In the genomic region with DNA sequence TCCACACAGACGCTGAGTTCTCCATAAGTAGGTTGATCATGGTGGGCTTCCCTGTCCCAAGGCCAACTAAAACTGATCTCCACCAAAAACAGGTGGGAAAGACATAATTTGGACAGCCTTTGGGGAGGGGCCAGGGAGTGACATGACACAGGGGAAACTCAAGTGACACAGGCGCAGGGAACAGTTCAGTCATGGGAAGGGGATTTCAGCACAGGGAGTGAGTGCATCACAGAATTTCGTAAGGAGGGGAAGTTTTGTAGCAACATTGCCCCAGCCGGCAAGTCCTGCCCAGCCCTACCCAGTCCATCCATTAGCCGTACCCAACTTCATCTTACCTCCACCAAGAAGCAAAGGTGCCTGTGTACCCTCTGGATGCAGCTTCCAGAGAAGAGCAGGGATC, we compare ENCODE assay signal across 24 mouse cellular contexts. TPM values are rescaled to one million over a fixed set of nuclear protein-coding genes. Genes with fewer than 3 reads are reported as not detected.
DNase-seq lines count a peak whose midpoint lies in the region; ATAC-seq and TF ChIP-seq lines count a peak whose summit lies in the region.
"Had no signal": no experiment of that assay in that cellular context is flagged by ENCODE, and none has a peak within 500 bp of the region (broad histone marks: within the 10 kb centered on the region; RNA-seq: fewer than 3 reads in every experiment).

No protein-coding gene starts in this region.

- H3K27me3 ChIP-seq in liver, embryonic 11.5 days (replicated peaks; ENCODE audit: control insufficient read depth, insufficient read depth, low read length) = no peaks in the 10 kb centered on the region
- H3K27me3 ChIP-seq in stomach, postnatal 0 days (ENCODE audit: control insufficient read depth, insufficient read depth, low read length) = no peaks in the 10 kb centered on the region
- no peaks in the 10 kb centered on the region for H3K27me3 ChIP-seq in forebrain, embryonic 16.5 days (replicated peaks; ENCODE audit: control insufficient read depth, insufficient read depth, low read length)
- H3K27me3 ChIP-seq: embryonic facial prominence, embryonic 12.5 days; forebrain, embryonic 12.5 days; hindbrain, embryonic 15.5 days; intestine, embryonic 15.5 days; kidney, embryonic 15.5 days; limb, embryonic 13.5 days; midbrain, embryonic 15.5 days; neural tube, embryonic 15.5 days had no signal

- intact Hi-C loops in heart, postnatal 14 days (cut with DNase I) = no loop called here

- H3K27ac ChIP-seq in liver, embryonic 11.5 days (ENCODE audit: low read depth, low read length) = peak overlapping the region; percentile 29; the same call in 1 of the 2 replicates
- H3K27ac ChIP-seq in stomach, postnatal 0 days (replicated peaks) = peak overlapping the region; percentile 49; the same call in 1 of the 2 replicates
- no peak overlapping the region for H3K27ac ChIP-seq in forebrain, embryonic 16.5 days (ENCODE audit: low read length)
- H3K27ac ChIP-seq: embryonic facial prominence, embryonic 12.5 days; forebrain, embryonic 12.5 days; hindbrain, embryonic 15.5 days; intestine, embryonic 15.5 days; kidney, embryonic 15.5 days; limb, embryonic 13.5 days; midbrain, embryonic 15.5 days; neural tube, embryonic 15.5 days had no signal

- TF ChIP-seq EP300 in stomach, postnatal 0 days (optimal IDR thresholded peaks at IDR 0.05) = no peak

- 84% methylated on average over 5 of the region's 5 CpGs for WGBS in liver, embryonic 11.5 days
- WGBS in stomach, postnatal 0 days = 70% methylated on average over 5 of the region's 5 CpGs
- WGBS in forebrain, embryonic 16.5 days = 85% methylated on average over 5 of the region's 5 CpGs

- TF ChIP-seq CTCF in stomach, postnatal 0 days (IDR thresholded peaks at IDR 0.05; ENCODE audit: low read depth) = no peak

- no peak for ATAC-seq in liver, embryonic 11.5 days (replicated peaks; ENCODE audit: low FRiP score)
- ATAC-seq in megakaryocyte, adult 5-6 weeks (ENCODE audit: poor library complexity, severe bottlenecking) = peak; percentile 72
- no peak for ATAC-seq in stomach, postnatal 0 days (ENCODE audit: low FRiP score, low TSS enrichment)
- no peak for ATAC-seq in forebrain, embryonic 16.5 days
- ATAC-seq: CD4-positive, CD25-positive, alpha-beta regulatory T cell, adult 4 months; intestine, embryonic 15.5 days; midbrain, embryonic 15.5 days had no signal

- peaks cover 76% of the 10 kb centered on the region for H3K4me1 ChIP-seq in liver, embryonic 11.5 days (replicated peaks; ENCODE audit: control insufficient read depth, insufficient read depth, low read length)
- no peaks in the 10 kb centered on the region for H3K4me1 ChIP-seq in stomach, postnatal 0 days (replicated peaks; ENCODE audit: control insufficient read depth, insufficient read depth)
- no peaks in the 10 kb centered on the region; the same call in 1 of the 2 replicates for H3K4me1 ChIP-seq in forebrain, embryonic 16.5 days (replicated peaks; ENCODE audit: control insufficient read depth, insufficient read depth, low read length)
- H3K4me1 ChIP-seq: hindbrain, embryonic 15.5 days; intestine, embryonic 15.5 days; limb, embryonic 13.5 days had no signal

- H3K4me2 ChIP-seq in liver, embryonic 11.5 days = no peak overlapping the region
- no peak overlapping the region for H3K4me2 ChIP-seq in stomach, postnatal 0 days (replicated peaks; ENCODE audit: low read depth)
- no peak overlapping the region for H3K4me2 ChIP-seq in forebrain, embryonic 16.5 days (ENCODE audit: low read length)
- H3K4me2 ChIP-seq: embryonic facial prominence, embryonic 12.5 days; forebrain, embryonic 12.5 days; hindbrain, embryonic 15.5 days; intestine, embryonic 15.5 days; kidney, embryonic 15.5 days; limb, embryonic 13.5 days; midbrain, embryonic 15.5 days; neural tube, embryonic 15.5 days had no signal

- H3K9me3 ChIP-seq in liver, embryonic 11.5 days (ENCODE audit: control insufficient read depth, low read length) = no peaks in the 10 kb centered on the region
- H3K9me3 ChIP-seq in stomach, postnatal 0 days (ENCODE audit: control insufficient read depth, low read length) = no peaks in the 10 kb centered on the region
- H3K9me3 ChIP-seq in forebrain, embryonic 16.5 days (ENCODE audit: control insufficient read depth, low read length) = no peaks in the 10 kb centered on the region
- H3K9me3 ChIP-seq: embryonic facial prominence, embryonic 12.5 days; forebrain, embryonic 12.5 days; hindbrain, embryonic 15.5 days; intestine, embryonic 15.5 days; kidney, embryonic 15.5 days; limb, embryonic 13.5 days; midbrain, embryonic 15.5 days; neural tube, embryonic 15.5 days had no signal

- H3K4me3 ChIP-seq in liver, embryonic 11.5 days (ENCODE audit: low read depth, low read length) = no peak overlapping the region
- no peak overlapping the region for H3K4me3 ChIP-seq in stomach, postnatal 0 days (ENCODE audit: low read depth, low read length)
- no peak overlapping the region for H3K4me3 ChIP-seq in forebrain, embryonic 16.5 days (replicated peaks; ENCODE audit: low read length)
- H3K4me3 ChIP-seq: embryonic facial prominence, embryonic 12.5 days; forebrain, embryonic 12.5 days; hindbrain, embryonic 15.5 days; intestine, embryonic 15.5 days; kidney, embryonic 15.5 days; limb, embryonic 13.5 days; midbrain, embryonic 15.5 days; neural tube, embryonic 15.5 days had no signal

- DNase-seq in liver, embryonic 11.5 days (ENCODE audit: low spot score) = no peak
- DNase-seq in liver = no peak
- DNase-seq in induced T-regulatory cell, adult 2 months (ENCODE audit: low read depth) = peak; percentile 37
- DNase-seq in stomach, postnatal 0 days (ENCODE audit: low spot score) = no peak
- DNase-seq in thymus, postnatal 36 days = no peak
- DNase-seq in heart, postnatal 14 days = no peak
- DNase-seq: adrenal gland, postnatal 36 days; cerebellum, adult 18-20 months; cerebellum, postnatal 14 days; gastrocnemius, postnatal 36 days; heart, postnatal 36 days; kidney, postnatal 36 days; lung, adult 18-20 months had no signal

- H3K9ac ChIP-seq in liver, embryonic 11.5 days (ENCODE audit: low read depth, low read length) = no peak overlapping the region
- no peak overlapping the region for H3K9ac ChIP-seq in stomach, postnatal 0 days (ENCODE audit: low read length)
- H3K9ac ChIP-seq in forebrain, embryonic 16.5 days (replicated peaks; ENCODE audit: low read depth, low read length) = no peak overlapping the region
- H3K9ac ChIP-seq: embryonic facial prominence, embryonic 12.5 days; forebrain, embryonic 12.5 days; hindbrain, embryonic 15.5 days; intestine, embryonic 15.5 days; kidney, embryonic 15.5 days; limb, embryonic 13.5 days; midbrain, embryonic 15.5 days; neural tube, embryonic 15.5 days had no signal

- H3K36me3 ChIP-seq in liver, embryonic 11.5 days (ENCODE audit: control insufficient read depth, insufficient read depth, low read length) = no peaks in the 10 kb centered on the region
- no peaks in the 10 kb centered on the region for H3K36me3 ChIP-seq in stomach, postnatal 0 days (ENCODE audit: control insufficient read depth, insufficient read depth, low read length)
- H3K36me3 ChIP-seq in forebrain, embryonic 16.5 days (ENCODE audit: control insufficient read depth, insufficient read depth) = no peaks in the 10 kb centered on the region
- H3K36me3 ChIP-seq: embryonic facial prominence, embryonic 12.5 days; forebrain, embryonic 12.5 days; hindbrain, embryonic 15.5 days; intestine, embryonic 15.5 days; kidney, embryonic 15.5 days; limb, embryonic 13.5 days; midbrain, embryonic 15.5 days; neural tube, embryonic 15.5 days had no signal

RNA-seq across cellular contexts. Expression of gene Sema4d, which starts 52.8 kb away (rescaled TPM):
- 18.6 and 21.7 TPM in 2 replicates for polyA plus RNA-seq in liver, embryonic 11.5 days (2014; fragmentation: Nextera tagmentation; extraction: Ambion mirVana)
- 99.8 and 110 TPM in 2 replicates for total RNA-seq in megakaryocyte, adult 5-6 weeks (2015)
- total RNA-seq in megakaryocyte, adult 5-6 weeks (2017) = 54.1 and 66.6 TPM in 2 replicates
- polyA plus RNA-seq in stomach, postnatal 0 days (2015; fragmentation: Nextera tagmentation; extraction: Ambion mirVana) = 6.7 and 8.0 TPM in 2 replicates
- 20.8 and 24.6 TPM in 2 replicates for polyA plus RNA-seq in forebrain, embryonic 16.5 days (2015; fragmentation: Nextera tagmentation; extraction: Ambion mirVana)
- total RNA-seq in heart, postnatal 14 days (2021) = 10 to 100 TPM; 78.3 to 78.4 TPM
